Mouse (Mus musculus) neural tube, embryonic 13.5 days (tissue): ENCODE results near the gene Slc30a6. TPM values are rescaled to one million over a fixed set of nuclear protein-coding genes. Genes with fewer than 3 reads are reported as not detected.

Source experiments
- ATAC-seq: fragments of 200-750 bp; cut with Nextera tagmentation; 2 replicates; pipeline ENCODE4 v1.8.0; 2017; ENCODE audit warnings: low read depth, mild to moderate bottlenecking, moderate TSS enrichment, moderate library complexity
- H3K27ac ChIP-seq: fragments of 300-500 bp; sonication (generic); replicated peaks from 2 replicates; pipeline ENCODE4 v1.5.1; 2015; ENCODE audit warnings: moderate library complexity, mild to moderate bottlenecking, inconsistent platforms
- H3K27me3 ChIP-seq: fragments of 300-500 bp; sonication (generic); 2 replicates; pipeline ENCODE4 v1.6.1; 2015; ENCODE audit warnings: mild to moderate bottlenecking, inconsistent platforms
- H3K36me3 ChIP-seq: fragments of 300-500 bp; sonication (generic); 2 replicates; pipeline ENCODE4 v1.6.1; 2015; ENCODE audit warnings: mild to moderate bottlenecking, inconsistent platforms
- H3K4me1 ChIP-seq: fragments of 300-500 bp; sonication (generic); replicated peaks from 2 replicates; pipeline ENCODE4 v1.6.1; 2015; ENCODE audit warnings: inconsistent platforms
- H3K4me2 ChIP-seq: fragments of 300-500 bp; sonication (generic); 2 replicates; pipeline ENCODE4 v1.6.1; 2015; ENCODE audit warnings: inconsistent platforms, mild to moderate bottlenecking, moderate library complexity
- H3K4me3 ChIP-seq: fragments of 300-500 bp; sonication (generic); 2 replicates; pipeline ENCODE4 v1.5.1; 2015; ENCODE audit warnings: mild to moderate bottlenecking, inconsistent platforms
- H3K9ac ChIP-seq: fragments of 300-500 bp; sonication (generic); 2 replicates; pipeline ENCODE4 v1.6.1; 2015; ENCODE audit warnings: moderate library complexity, mild to moderate bottlenecking, inconsistent platforms
- H3K9me3 ChIP-seq: fragments of 300-500 bp; sonication (generic); 2 replicates; pipeline ENCODE4 v1.6.1; 2016; ENCODE audit warnings: inconsistent platforms
- WGBS: fragments of 180-500 bp; shearing (Covaris S2); methylation state at CpG from one replicate; pipeline ENCODE4 v1.1.7; 2015; 5-methylcytosine and 5-hydroxymethylcytosine counted together
- polyA plus RNA-seq: library from polyadenylated mRNA; unstranded; fragments of >200 nt; fragmentation: Nextera tagmentation; extraction: Ambion mirVana; gene quantifications from 2 replicates; pipeline ENCODE4 v1.2.1, GENCODE M21; 2015

Slc30a6 gene
- polyA plus RNA-seq, result 31.2 and 32.8 TPM in 2 replicates

GRCm38 (mm10) chr17:74395383-74396065, at the start of gene Slc30a6:
Gene Slc30a6 (plus strand): TSS chr17:74395608.
- Histone ChIP-seq H3K27ac (peak within 1 kb of the TSS; percentile 94), H3K9ac (peak within 1 kb of the TSS; percentile 93), H3K4me1 (peaks cover 18% of the 10 kb centered on the region), H3K9me3 (no peaks in the 10 kb centered on the region), H3K36me3 (peaks cover under 1% of the 10 kb centered on the region; the same call in 1 of the 2 replicates), H3K27me3 (no peaks in the 10 kb centered on the region), H3K4me3 (peak within 1 kb of the TSS; percentile 90), H3K4me2 (peak within 1 kb of the TSS; percentile 74)
- WGBS, result under 1% methylated on average over 41 of the region's 41 CpGs
- ATAC-seq, result peak; percentile 100

- no peak overlapping the region for H3K27ac ChIP-seq
- 77% methylated on average over 1 of the region's 1 CpGs for WGBS
These were observed 31.8 kb upstream of the Slc30a6 start for GRCm38 (mm10) chr17:74363592-74363991.

GRCm38 (mm10) chr17:74376916-74377315, 18.5 kb upstream of the Slc30a6 start:
- no peaks in the 10 kb centered on the region for H3K4me1 ChIP-seq
- 92% methylated on average over 1 of the region's 1 CpGs for WGBS
- H3K36me3 ChIP-seq, result peaks cover 79% of the 10 kb centered on the region
- no peak overlapping the region for H3K4me3 ChIP-seq
- H3K27ac ChIP-seq, result no peak overlapping the region
- no peak for ATAC-seq
- H3K27me3 ChIP-seq, result no peaks in the 10 kb centered on the region
- no peaks in the 10 kb centered on the region for H3K9me3 ChIP-seq
- no peak overlapping the region for H3K9ac ChIP-seq
- no peak overlapping the region for H3K4me2 ChIP-seq

More at GRCm38 (mm10) chr17:74363592-74363991, 31.8 kb upstream of the Slc30a6 start:
- Histone ChIP-seq H3K9ac (no peak overlapping the region), H3K4me3 (no peak overlapping the region), H3K9me3 (no peaks in the 10 kb centered on the region), H3K4me1 (no peaks in the 10 kb centered on the region), H3K27me3 (no peaks in the 10 kb centered on the region), H3K4me2 (no peak overlapping the region), H3K36me3 (peaks cover 74% of the 10 kb centered on the region)
- no peak for ATAC-seq

- Histone ChIP-seq H3K4me2 (no peak overlapping the region), H3K9ac (no peak overlapping the region), H3K27me3 (no peaks in the 10 kb centered on the region), H3K4me1 (no peaks in the 10 kb centered on the region), H3K27ac (no peak overlapping the region), H3K36me3 (peaks cover 77% of the 10 kb centered on the region), H3K4me3 (no peak overlapping the region), H3K9me3 (no peaks in the 10 kb centered on the region)
- no peak for ATAC-seq
These were observed 8.8 kb upstream of the Slc30a6 start for GRCm38 (mm10) chr17:74386657-74387056.

- Histone ChIP-seq H3K4me2 (no peak overlapping the region), H3K27me3 (no peaks in the 10 kb centered on the region), H3K36me3 (peaks cover 46% of the 10 kb centered on the region), H3K4me1 (peaks cover 2% of the 10 kb centered on the region), H3K27ac (no peak overlapping the region), H3K9me3 (no peaks in the 10 kb centered on the region), H3K9ac (no peak overlapping the region), H3K4me3 (no peak overlapping the region)
- no peak for ATAC-seq
- WGBS, result 88% methylated on average over 3 of the region's 3 CpGs
These were observed 5.6 kb upstream of the Slc30a6 start for GRCm38 (mm10) chr17:74389847-74390246.

GRCm38 (mm10) chr17:74394381-74394780, 1.0 kb upstream of the Slc30a6 start:
- no peak overlapping the region for H3K4me3 ChIP-seq
- no peaks in the 10 kb centered on the region for H3K27me3 ChIP-seq
- H3K4me2 ChIP-seq, result peak overlapping the region; percentile 74; the same call in 1 of the 2 replicates
- peaks cover 18% of the 10 kb centered on the region for H3K4me1 ChIP-seq
- H3K9me3 ChIP-seq, result no peaks in the 10 kb centered on the region
- no peak for ATAC-seq
- 80% methylated on average over 2 of the region's 2 CpGs for WGBS
- no peak overlapping the region for H3K9ac ChIP-seq
- H3K27ac ChIP-seq, result no peak overlapping the region
- H3K36me3 ChIP-seq, result peaks cover 8% of the 10 kb centered on the region; the same call in 1 of the 2 replicates

GRCm38 (mm10) chr17:74394855-74395254, 553 bp upstream of the Slc30a6 start:
- Histone ChIP-seq H3K9ac (peak overlapping the region; percentile 51), H3K4me3 (peak overlapping the region; percentile 90), H3K27ac (no peak overlapping the region), H3K4me1 (peaks cover 18% of the 10 kb centered on the region), H3K36me3 (peaks cover 7% of the 10 kb centered on the region; the same call in 1 of the 2 replicates), H3K9me3 (no peaks in the 10 kb centered on the region), H3K27me3 (no peaks in the 10 kb centered on the region), H3K4me2 (peak overlapping the region; percentile 74)
- 32% methylated on average over 16 of the region's 16 CpGs for WGBS
- ATAC-seq, result peak; percentile 34

GRCm38 (mm10) chr17:74396766-74397165, 1.4 kb downstream of the Slc30a6 start:
- WGBS, result 83% methylated on average over 4 of the region's 4 CpGs
- H3K4me3 ChIP-seq, result peak overlapping the region; percentile 90; the same call in 1 of the 2 replicates
- peak overlapping the region; percentile 17; the same call in 1 of the 2 replicates for H3K9ac ChIP-seq

GRCm38 (mm10) chr17:74397173-74397572, 1.8 kb downstream of the Slc30a6 start:
- no peak overlapping the region for H3K9ac ChIP-seq
- H3K4me3 ChIP-seq, result no peak overlapping the region
- no peak for ATAC-seq
- H3K27me3 ChIP-seq, result no peaks in the 10 kb centered on the region
- 72% methylated on average over 2 of the region's 2 CpGs for WGBS
- no peak overlapping the region for H3K27ac ChIP-seq
- peaks cover 18% of the 10 kb centered on the region for H3K4me1 ChIP-seq
- peaks cover 4% of the 10 kb centered on the region for H3K36me3 ChIP-seq
- no peaks in the 10 kb centered on the region for H3K9me3 ChIP-seq
- H3K4me2 ChIP-seq, result 0 out of 2 replicates have a peak overlapping the region, but pooled peaks have one; percentile 74

More at GRCm38 (mm10) chr17:74396766-74397165, 1.4 kb downstream of the Slc30a6 start:
- Histone ChIP-seq H3K4me2 (peak overlapping the region; percentile 74), H3K9me3 (no peaks in the 10 kb centered on the region), H3K27me3 (no peaks in the 10 kb centered on the region), H3K4me1 (peaks cover 18% of the 10 kb centered on the region), H3K27ac (no peak overlapping the region), H3K36me3 (peaks cover under 1% of the 10 kb centered on the region; the same call in 1 of the 2 replicates)
- no peak for ATAC-seq

GRCm38 (mm10) chr17:74402486-74403222, 7.2 kb downstream of the Slc30a6 start:
- Histone ChIP-seq H3K4me1 (no peaks in the 10 kb centered on the region), H3K9ac (no peak overlapping the region), H3K27me3 (no peaks in the 10 kb centered on the region), H3K4me2 (no peak overlapping the region), H3K9me3 (no peaks in the 10 kb centered on the region), H3K36me3 (peaks cover 55% of the 10 kb centered on the region), H3K27ac (no peak overlapping the region), H3K4me3 (no peak overlapping the region)
- ATAC-seq, result no peak
- WGBS, result 94% methylated on average over 12 of the region's 12 CpGs

- H3K9ac ChIP-seq, result no peak overlapping the region
- H3K36me3 ChIP-seq, result peaks cover 80% of the 10 kb centered on the region
- H3K4me3 ChIP-seq, result no peak overlapping the region
- no peaks in the 10 kb centered on the region for H3K4me1 ChIP-seq
- H3K27ac ChIP-seq, result no peak overlapping the region
- ATAC-seq, result no peak
- H3K4me2 ChIP-seq, result no peak overlapping the region
- 94% methylated on average over 8 of the region's 8 CpGs for WGBS
- H3K27me3 ChIP-seq, result no peaks in the 10 kb centered on the region
- no peaks in the 10 kb centered on the region for H3K9me3 ChIP-seq
These were observed 11.1 kb downstream of the Slc30a6 start for GRCm38 (mm10) chr17:74406487-74406886.

- Histone ChIP-seq H3K9ac (no peak overlapping the region), H3K4me1 (no peaks in the 10 kb centered on the region), H3K27me3 (no peaks in the 10 kb centered on the region), H3K4me3 (no peak overlapping the region), H3K4me2 (no peak overlapping the region), H3K36me3 (peaks cover 82% of the 10 kb centered on the region), H3K9me3 (no peaks in the 10 kb centered on the region), H3K27ac (no peak overlapping the region)
- ATAC-seq, result no peak
- WGBS, result 72% methylated on average over 4 of the region's 4 CpGs
These were observed 14.3 kb downstream of the Slc30a6 start for GRCm38 (mm10) chr17:74409722-74410121.
